Mouse (Mus musculus) forebrain, postnatal 0 days (tissue): ENCODE measurements around the gene Plxnb1. TPM values are rescaled to one million over a fixed set of nuclear protein-coding genes. Genes with fewer than 3 reads are reported as not detected.

Source experiments
- ATAC-seq: fragments of 200-750 bp; cut with Nextera tagmentation; 2 replicates; pipeline ENCODE4 v1.8.0; 2017; ENCODE audit warnings: mild to moderate bottlenecking, moderate library complexity
- DNase-seq: peaks from one replicate; pipeline ENCODE4 v3.0.0-alpha.2; 2015
- H3K27ac ChIP-seq: fragments of 300-500 bp; sonication (generic); 2 replicates; pipeline ENCODE4 v1.5.1; 2014; ENCODE audit warnings: low read depth, mild to moderate bottlenecking, antibody characterized with exemption, low read length, moderate library complexity, mixed read lengths
- H3K27me3 ChIP-seq: fragments of 300-500 bp; sonication (generic); 2 replicates; pipeline ENCODE4 v1.6.1; 2014; ENCODE audit warnings: mild to moderate bottlenecking, low read length, mixed read lengths; ENCODE audit not compliant: insufficient read depth
- H3K36me3 ChIP-seq: fragments of 300-500 bp; sonication (generic); 2 replicates; pipeline ENCODE4 v1.6.1; 2014; ENCODE audit warnings: mild to moderate bottlenecking, moderate library complexity; ENCODE audit not compliant: insufficient read depth
- H3K4me1 ChIP-seq: fragments of 300-500 bp; sonication (generic); 2 replicates; pipeline ENCODE4 v1.6.1; 2014; ENCODE audit warnings: antibody characterized with exemption; ENCODE audit not compliant: insufficient read depth
- H3K4me2 ChIP-seq: fragments of 300-500 bp; sonication (generic); 2 replicates; pipeline ENCODE4 v1.6.1; 2014; ENCODE audit warnings: low read depth, mild to moderate bottlenecking, moderate library complexity
- H3K4me3 ChIP-seq: fragments of 300-500 bp; sonication (generic); 2 replicates; pipeline ENCODE4 v1.5.1; 2014; ENCODE audit warnings: low read depth, low read length, mixed read lengths
- H3K9ac ChIP-seq: fragments of 300-500 bp; sonication (generic); 2 replicates; pipeline ENCODE4 v1.6.1; 2014; ENCODE audit warnings: mild to moderate bottlenecking
- H3K9me3 ChIP-seq: fragments of 300-500 bp; sonication (generic); 2 replicates; pipeline ENCODE4 v1.6.1; 2016; ENCODE audit warnings: low read length
- CTCF ChIP-seq: sonication (generic); IDR thresholded peaks from 2 replicates; pipeline ENCODE4 v1.5.1; 2016; ENCODE audit warnings: antibody characterized with exemption, control low read depth, low read depth
- WGBS: fragments of 180-500 bp; shearing (Covaris S2); extraction: QIAGEN DNeasy Blood & Tissue Kit; methylation state at CpG from one replicate; pipeline ENCODE4 v1.1.7; 2014; 5-methylcytosine and 5-hydroxymethylcytosine counted together
- polyA plus RNA-seq: library from polyadenylated mRNA; unstranded; fragments of >200 nt; fragmentation: Nextera tagmentation; extraction: Ambion mirVana; gene quantifications from 2 replicates; pipeline ENCODE4 v1.2.1, GENCODE M21; 2015
- total RNA-seq: library from RNA; depleted of rRNA; stranded (reverse); fragments of >200 nt; gene quantifications from 2 replicates; pipeline ENCODE4 v1.2.3, GENCODE M21; 2014

Gene Plxnb1
- total and polyA plus RNA-seq, 2 experiments from 2014 or later = 10.2 to 78.2 TPM

DNA sequence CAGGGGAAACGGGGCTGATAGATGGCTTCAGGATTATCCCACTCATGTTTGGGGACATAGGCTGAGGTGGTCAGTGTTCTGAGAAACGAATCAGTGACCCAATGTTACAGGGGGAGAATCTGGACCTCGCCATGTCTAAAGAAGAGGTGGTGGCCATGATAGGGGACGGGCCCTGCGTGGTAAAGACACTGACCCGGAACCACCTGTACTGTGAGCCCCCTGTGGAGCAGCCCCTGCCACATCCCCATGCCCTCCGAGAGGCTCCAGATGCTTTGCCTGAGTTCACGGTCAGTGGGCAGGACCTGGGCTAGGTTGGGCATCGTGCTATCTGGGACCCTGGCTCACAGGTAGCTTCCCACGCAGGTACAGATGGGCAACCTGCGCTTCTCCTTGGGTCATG is 15.1 kb downstream of the Plxnb1 start:
- no peak overlapping the region for H3K9ac ChIP-seq
- H3K4me1 ChIP-seq = no peaks in the 10 kb centered on the region
- H3K27me3 ChIP-seq = no peaks in the 10 kb centered on the region
- H3K4me2 ChIP-seq = no peak overlapping the region
- no peak overlapping the region for H3K4me3 ChIP-seq
- ATAC-seq (no peak), DNase-seq (no peak)
- TF ChIP-seq CTCF = no peak
- peaks cover 98% of the 10 kb centered on the region for H3K36me3 ChIP-seq
- WGBS = 96% methylated on average over 11 of the region's 11 CpGs
- no peak overlapping the region for H3K27ac ChIP-seq
- H3K9me3 ChIP-seq = no peaks in the 10 kb centered on the region

DNA sequence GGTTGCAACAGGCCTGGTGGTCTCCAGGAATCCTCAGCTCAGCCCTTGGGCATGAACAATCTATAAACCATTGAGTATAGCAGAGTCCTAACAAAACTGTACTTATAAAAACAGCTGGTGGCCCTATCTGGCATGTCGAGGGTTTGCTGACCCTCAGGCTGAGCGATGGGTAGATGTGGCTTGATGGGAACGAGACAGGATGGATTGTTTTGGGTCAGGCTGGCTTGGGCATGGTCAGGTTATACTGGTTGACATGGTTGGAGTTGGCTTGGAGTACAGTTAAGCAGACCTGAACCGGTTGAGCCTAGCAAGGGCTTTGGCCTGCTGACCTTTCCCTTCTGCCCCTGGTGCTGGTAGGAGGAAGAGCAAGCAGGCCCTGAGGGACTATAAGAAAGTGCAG is 15.9 kb downstream of the Plxnb1 start:
- WGBS = 90% methylated on average over 4 of the region's 4 CpGs

DNA sequence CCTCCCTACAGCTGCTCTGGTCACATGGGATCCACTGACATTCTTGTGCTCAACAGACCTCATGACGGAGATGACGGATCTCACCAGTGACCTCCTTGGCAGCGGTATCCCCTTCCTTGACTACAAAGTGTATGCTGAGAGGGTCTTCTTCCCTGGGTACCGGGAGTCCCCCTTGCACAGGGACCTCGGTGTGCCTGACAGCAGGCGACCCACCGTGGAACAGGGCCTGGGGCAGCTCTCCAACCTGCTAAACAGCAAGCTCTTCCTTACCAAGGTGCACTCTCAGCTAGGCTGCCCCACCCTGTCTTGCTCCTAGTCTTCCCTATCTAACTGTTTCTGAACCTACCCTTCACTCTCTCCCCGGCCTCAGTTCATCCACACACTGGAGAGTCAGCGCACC is 16.4 kb downstream of the Plxnb1 start:
- no peaks in the 10 kb centered on the region for H3K27me3 ChIP-seq
- no peak for ATAC-seq
- H3K4me2 ChIP-seq = no peak overlapping the region
- H3K36me3 ChIP-seq = peaks cover 98% of the 10 kb centered on the region
- 96% methylated on average over 9 of the region's 9 CpGs for WGBS
- H3K27ac ChIP-seq = no peak overlapping the region
- no peak for DNase-seq
- H3K4me1 ChIP-seq = no peaks in the 10 kb centered on the region
- no peak overlapping the region for H3K9ac ChIP-seq
- H3K4me3 ChIP-seq = no peak overlapping the region
- TF ChIP-seq CTCF = no peak
- no peaks in the 10 kb centered on the region for H3K9me3 ChIP-seq

More for the DNA sequence above, 15.9 kb downstream of the Plxnb1 start:
- peaks cover 98% of the 10 kb centered on the region for H3K36me3 ChIP-seq
- no peaks in the 10 kb centered on the region for H3K27me3 ChIP-seq
- no peaks in the 10 kb centered on the region for H3K9me3 ChIP-seq
- no peak overlapping the region for H3K27ac ChIP-seq
- ATAC-seq (no peak), DNase-seq (no peak)
- H3K4me2 ChIP-seq = no peak overlapping the region
- H3K9ac ChIP-seq = no peak overlapping the region
- TF ChIP-seq CTCF = no peak
- H3K4me1 ChIP-seq = no peaks in the 10 kb centered on the region
- no peak overlapping the region for H3K4me3 ChIP-seq

DNA sequence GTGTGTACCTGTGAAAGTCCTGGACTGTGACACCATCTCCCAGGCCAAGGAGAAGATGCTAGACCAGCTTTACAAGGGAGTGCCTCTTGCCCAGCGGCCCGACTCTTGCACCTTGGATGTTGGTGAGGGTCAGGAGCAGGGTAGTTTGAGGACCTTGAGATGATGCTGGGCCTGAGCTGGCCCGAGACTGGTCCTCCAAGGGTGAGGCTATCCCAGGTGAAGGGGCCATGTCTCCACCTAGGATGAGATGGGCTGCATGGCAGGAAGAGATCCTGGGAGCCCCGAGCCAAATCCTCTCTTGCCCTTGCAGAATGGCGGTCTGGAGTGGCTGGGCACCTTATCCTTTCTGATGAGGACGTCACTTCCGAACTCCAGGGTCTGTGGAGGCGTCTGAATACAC is 18.1 kb downstream of the Plxnb1 start:
- 91% methylated on average over 8 of the region's 8 CpGs for WGBS
- Histone ChIP-seq H3K9ac (no peak overlapping the region), H3K36me3 (peaks cover 99% of the 10 kb centered on the region), H3K4me3 (no peak overlapping the region), H3K27ac (no peak overlapping the region), H3K4me1 (no peaks in the 10 kb centered on the region), H3K4me2 (no peak overlapping the region), H3K9me3 (no peaks in the 10 kb centered on the region), H3K27me3 (no peaks in the 10 kb centered on the region)
- DNase-seq (no peak), ATAC-seq (no peak)
- no peak for TF ChIP-seq CTCF

DNA sequence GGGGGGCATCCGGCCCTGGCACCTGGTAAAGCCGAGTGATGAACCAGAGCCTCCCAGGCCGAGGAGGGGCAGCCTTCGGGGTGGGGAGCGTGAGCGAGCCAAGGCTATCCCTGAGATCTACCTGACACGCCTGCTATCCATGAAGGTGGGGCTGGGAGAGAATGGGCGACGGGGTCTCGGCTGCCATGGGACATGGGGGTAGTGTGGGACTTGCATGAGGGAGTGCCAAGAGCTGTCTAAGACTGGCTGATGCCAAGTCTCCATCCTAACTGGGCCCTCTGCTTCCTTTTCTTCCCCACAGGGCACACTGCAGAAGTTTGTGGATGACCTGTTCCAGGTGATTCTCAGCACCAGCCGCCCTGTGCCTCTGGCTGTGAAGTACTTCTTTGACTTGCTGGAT is 19.1 kb downstream of the Plxnb1 start:
- no peak overlapping the region for H3K9ac ChIP-seq
- no peak overlapping the region for H3K4me3 ChIP-seq
- H3K9me3 ChIP-seq = no peaks in the 10 kb centered on the region
- 97% methylated on average over 11 of the region's 11 CpGs for WGBS
- no peaks in the 10 kb centered on the region for H3K27me3 ChIP-seq
- no peak overlapping the region for H3K4me2 ChIP-seq
- H3K27ac ChIP-seq = no peak overlapping the region
- H3K36me3 ChIP-seq = peaks cover 99% of the 10 kb centered on the region
- DNase-seq = no peak
- TF ChIP-seq CTCF = no peak
- ATAC-seq = no peak
- no peaks in the 10 kb centered on the region for H3K4me1 ChIP-seq

DNA sequence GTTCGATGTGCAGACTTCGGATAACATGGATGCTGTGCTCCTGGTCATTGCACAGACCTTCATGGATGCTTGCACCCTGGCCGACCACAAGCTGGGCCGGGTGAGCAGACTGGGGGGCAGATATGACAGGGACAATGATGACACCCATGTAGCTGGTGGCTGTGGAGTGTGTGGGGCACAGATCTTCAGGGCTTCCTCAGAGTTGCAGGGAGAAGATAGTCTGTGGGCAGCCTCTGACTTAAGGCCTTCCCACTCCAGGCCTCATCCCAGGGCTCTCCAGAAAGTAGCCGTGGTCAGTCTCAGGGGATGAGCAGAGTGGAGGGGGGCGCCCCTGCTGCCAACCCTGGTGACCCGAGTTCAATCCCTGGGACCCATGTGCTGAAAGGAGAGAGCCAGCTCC is 19.7 kb downstream of the Plxnb1 start:
- no peaks in the 10 kb centered on the region for H3K4me1 ChIP-seq
- no peaks in the 10 kb centered on the region for H3K27me3 ChIP-seq
- DNase-seq (no peak), ATAC-seq (no peak)
- no peak overlapping the region for H3K4me2 ChIP-seq
- H3K36me3 ChIP-seq = peaks cover 99% of the 10 kb centered on the region
- TF ChIP-seq CTCF = no peak
- 89% methylated on average over 7 of the region's 7 CpGs for WGBS
- H3K4me3 ChIP-seq = no peak overlapping the region
- no peak overlapping the region for H3K27ac ChIP-seq
- H3K9me3 ChIP-seq = no peaks in the 10 kb centered on the region
- no peak overlapping the region for H3K9ac ChIP-seq

DNA sequence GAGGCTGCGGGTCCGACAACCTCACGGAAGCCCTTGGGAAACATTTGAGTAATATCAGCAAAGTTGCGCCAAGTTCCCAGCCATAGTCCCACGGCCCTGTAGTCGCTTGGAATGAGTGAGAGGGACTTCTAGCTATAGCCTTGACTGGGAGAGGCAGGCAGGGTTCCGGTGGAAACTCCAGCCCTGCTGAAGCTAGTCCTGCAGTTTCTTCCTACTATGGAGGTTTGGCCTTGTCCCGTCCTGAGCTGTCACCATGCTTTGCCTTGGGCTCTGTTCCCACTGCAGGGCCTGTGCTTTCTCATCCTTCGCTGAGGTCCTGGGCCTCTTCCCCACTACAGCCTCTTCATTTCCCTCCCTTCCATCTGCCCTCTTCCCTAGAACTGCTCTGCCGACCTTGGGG is 21.0 kb downstream of the Plxnb1 start:
- Histone ChIP-seq H3K27me3 (no peaks in the 10 kb centered on the region), H3K9me3 (no peaks in the 10 kb centered on the region), H3K4me3 (no peak overlapping the region), H3K27ac (no peak overlapping the region), H3K9ac (no peak overlapping the region), H3K4me2 (no peak overlapping the region), H3K4me1 (no peaks in the 10 kb centered on the region), H3K36me3 (peaks cover 87% of the 10 kb centered on the region)
- ATAC-seq (no peak), DNase-seq (no peak)
- 93% methylated on average over 10 of the region's 10 CpGs for WGBS
- TF ChIP-seq CTCF = no peak

DNA sequence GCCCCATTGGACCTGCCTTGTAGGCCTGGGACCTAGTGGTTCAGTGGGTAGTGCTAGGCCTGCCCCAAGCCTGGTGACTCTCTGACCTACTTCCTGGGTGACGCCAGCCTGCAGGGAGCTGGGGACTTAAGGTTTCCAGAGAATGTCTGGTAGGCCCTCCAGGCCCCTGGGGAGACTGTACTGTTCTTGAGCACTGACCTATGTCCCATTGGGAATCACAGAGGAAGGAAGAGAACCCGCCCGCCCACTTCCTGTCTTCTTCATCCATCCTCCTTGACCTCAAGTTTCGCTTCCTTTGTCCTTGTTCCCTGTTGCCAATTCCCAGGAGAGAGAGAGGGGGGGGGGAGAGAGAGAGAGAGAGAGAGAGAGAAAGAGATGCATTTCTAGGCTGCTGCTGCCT is 22.9 kb downstream of the Plxnb1 start:
- no peak overlapping the region for H3K27ac ChIP-seq
- no peak overlapping the region for H3K9ac ChIP-seq
- 89% methylated on average over 4 of the region's 4 CpGs for WGBS
- H3K27me3 ChIP-seq = no peaks in the 10 kb centered on the region
- peaks cover 68% of the 10 kb centered on the region for H3K36me3 ChIP-seq
- H3K9me3 ChIP-seq = no peaks in the 10 kb centered on the region
- TF ChIP-seq CTCF = no peak
- ATAC-seq (no peak), DNase-seq (no peak)
- H3K4me3 ChIP-seq = no peak overlapping the region
- H3K4me1 ChIP-seq = no peaks in the 10 kb centered on the region
- H3K4me2 ChIP-seq = no peak overlapping the region
